Mouse (Mus musculus): ENCODE data around the gene AA467197. TPM values are rescaled to one million over a fixed set of nuclear protein-coding genes. Genes with fewer than 3 reads are reported as not detected.

AA467197 gene
- not detected in 2 replicates for polyA plus RNA-seq (2014; fragmentation: Nextera tagmentation; extraction: Ambion mirVana)

GRCm38 (mm10) chr2:122636686-122637085 lies at the start of gene AA467197:
AA467197 (plus strand) TSS chr2:122636986.
- H3K27me3 ChIP-seq (ENCODE audit: control insufficient read depth, insufficient read depth, low read length) = peaks cover 7% of the 10 kb centered on the region; the same call in 1 of the 2 replicates
- peak within 1 kb of the TSS; percentile 60 for H3K4me2 ChIP-seq (replicated peaks; ENCODE audit: low read depth, low read length)
- 54% methylated on average over 3 of the region's 3 CpGs for WGBS
- no peak for ATAC-seq (ENCODE audit: low FRiP score, low TSS enrichment)
- no peak within 1 kb of the TSS for H3K9ac ChIP-seq (ENCODE audit: low read depth, low read length)
- no peaks in the 10 kb centered on the region for H3K9me3 ChIP-seq (ENCODE audit: control insufficient read depth, low read length)
- no peak within 1 kb of the TSS for H3K27ac ChIP-seq (ENCODE audit: low read depth, low read length)
- H3K36me3 ChIP-seq (ENCODE audit: control insufficient read depth, insufficient read depth, low read length) = peaks cover 19% of the 10 kb centered on the region
- peak within 1 kb of the TSS; percentile 40 for H3K4me3 ChIP-seq (ENCODE audit: low read length)
- peaks cover 2% of the 10 kb centered on the region; the same call in 1 of the 2 replicates for H3K4me1 ChIP-seq (ENCODE audit: control insufficient read depth, insufficient read depth, low read length)

GRCm38 (mm10) chr2:122587861-122588519 lies 48.8 kb upstream of the AA467197 start:
- Histone ChIP-seq H3K4me3 (ENCODE audit: low read length) (no peak overlapping the region), H3K36me3 (ENCODE audit: control insufficient read depth, insufficient read depth, low read length) (no peaks in the 10 kb centered on the region)

GRCm38 (mm10) chr2:122590351-122590750 lies 46.4 kb upstream of the AA467197 start:
- H3K9ac ChIP-seq (ENCODE audit: low read depth, low read length) = no peak overlapping the region
- ATAC-seq (ENCODE audit: low FRiP score, low TSS enrichment) = no peak

More at GRCm38 (mm10) chr2:122587861-122588519, 48.8 kb upstream of the AA467197 start:
- Histone ChIP-seq H3K27ac (ENCODE audit: low read depth, low read length) (no peak overlapping the region), H3K9me3 (ENCODE audit: control insufficient read depth, low read length) (no peaks in the 10 kb centered on the region), H3K9ac (ENCODE audit: low read depth, low read length) (no peak overlapping the region), H3K4me1 (ENCODE audit: control insufficient read depth, insufficient read depth, low read length) (no peaks in the 10 kb centered on the region), H3K27me3 (ENCODE audit: control insufficient read depth, insufficient read depth, low read length) (no peaks in the 10 kb centered on the region), H3K4me2 (replicated peaks; ENCODE audit: low read depth, low read length) (no peak overlapping the region)
- WGBS = 94% methylated on average over 8 of the region's 8 CpGs
- no peak for ATAC-seq (ENCODE audit: low FRiP score, low TSS enrichment)

GRCm38 (mm10) chr2:122591213-122591612 lies 45.6 kb upstream of the AA467197 start:
- 51% methylated on average over 2 of the region's 2 CpGs for WGBS
- H3K4me2 ChIP-seq (replicated peaks; ENCODE audit: low read depth, low read length) = no peak overlapping the region
- no peaks in the 10 kb centered on the region for H3K4me1 ChIP-seq (ENCODE audit: control insufficient read depth, insufficient read depth, low read length)
- H3K36me3 ChIP-seq (ENCODE audit: control insufficient read depth, insufficient read depth, low read length) = no peaks in the 10 kb centered on the region
- no peak overlapping the region for H3K27ac ChIP-seq (ENCODE audit: low read depth, low read length)
- no peak overlapping the region for H3K9ac ChIP-seq (ENCODE audit: low read depth, low read length)
- no peak overlapping the region for H3K4me3 ChIP-seq (ENCODE audit: low read length)
- ATAC-seq (ENCODE audit: low FRiP score, low TSS enrichment) = no peak
- H3K9me3 ChIP-seq (ENCODE audit: control insufficient read depth, low read length) = no peaks in the 10 kb centered on the region
- no peaks in the 10 kb centered on the region for H3K27me3 ChIP-seq (ENCODE audit: control insufficient read depth, insufficient read depth, low read length)

More at GRCm38 (mm10) chr2:122590351-122590750, 46.4 kb upstream of the AA467197 start:
- Histone ChIP-seq H3K4me1 (ENCODE audit: control insufficient read depth, insufficient read depth, low read length) (no peaks in the 10 kb centered on the region), H3K4me2 (replicated peaks; ENCODE audit: low read depth, low read length) (no peak overlapping the region), H3K36me3 (ENCODE audit: control insufficient read depth, insufficient read depth, low read length) (no peaks in the 10 kb centered on the region), H3K27ac (ENCODE audit: low read depth, low read length) (no peak overlapping the region), H3K9me3 (ENCODE audit: control insufficient read depth, low read length) (no peaks in the 10 kb centered on the region), H3K4me3 (ENCODE audit: low read length) (no peak overlapping the region), H3K27me3 (ENCODE audit: control insufficient read depth, insufficient read depth, low read length) (no peaks in the 10 kb centered on the region)
- 81% methylated on average over 1 of the region's 1 CpGs for WGBS

- Histone ChIP-seq H3K36me3 (ENCODE audit: control insufficient read depth, insufficient read depth, low read length) (no peaks in the 10 kb centered on the region), H3K9ac (ENCODE audit: low read depth, low read length) (no peak overlapping the region), H3K27me3 (ENCODE audit: control insufficient read depth, insufficient read depth, low read length) (no peaks in the 10 kb centered on the region), H3K4me3 (ENCODE audit: low read length) (no peak overlapping the region), H3K4me2 (replicated peaks; ENCODE audit: low read depth, low read length) (no peak overlapping the region), H3K27ac (ENCODE audit: low read depth, low read length) (no peak overlapping the region), H3K9me3 (ENCODE audit: control insufficient read depth, low read length) (no peaks in the 10 kb centered on the region), H3K4me1 (ENCODE audit: control insufficient read depth, insufficient read depth, low read length) (no peaks in the 10 kb centered on the region)
- ATAC-seq (ENCODE audit: low FRiP score, low TSS enrichment) = no peak
- 92% methylated on average over 16 of the region's 16 CpGs for WGBS
Observed at GRCm38 (mm10) chr2:122595461-122595860, 41.3 kb upstream of the AA467197 start.

GRCm38 (mm10) chr2:122599736-122600135 lies 37.0 kb upstream of the AA467197 start:
- Histone ChIP-seq H3K4me1 (ENCODE audit: control insufficient read depth, insufficient read depth, low read length) (no peaks in the 10 kb centered on the region), H3K4me2 (replicated peaks; ENCODE audit: low read depth, low read length) (no peak overlapping the region), H3K9ac (ENCODE audit: low read depth, low read length) (no peak overlapping the region), H3K27ac (ENCODE audit: low read depth, low read length) (no peak overlapping the region), H3K27me3 (ENCODE audit: control insufficient read depth, insufficient read depth, low read length) (no peaks in the 10 kb centered on the region), H3K4me3 (ENCODE audit: low read length) (no peak overlapping the region), H3K36me3 (ENCODE audit: control insufficient read depth, insufficient read depth, low read length) (no peaks in the 10 kb centered on the region), H3K9me3 (ENCODE audit: control insufficient read depth, low read length) (no peaks in the 10 kb centered on the region)
- no peak for ATAC-seq (ENCODE audit: low FRiP score, low TSS enrichment)
- 78% methylated on average over 2 of the region's 2 CpGs for WGBS

GRCm38 (mm10) chr2:122601354-122601753 lies 35.4 kb upstream of the AA467197 start:
- WGBS = 75% methylated on average over 2 of the region's 2 CpGs
- Histone ChIP-seq H3K27me3 (ENCODE audit: control insufficient read depth, insufficient read depth, low read length) (no peaks in the 10 kb centered on the region), H3K36me3 (ENCODE audit: control insufficient read depth, insufficient read depth, low read length) (no peaks in the 10 kb centered on the region), H3K9me3 (ENCODE audit: control insufficient read depth, low read length) (no peaks in the 10 kb centered on the region), H3K4me3 (ENCODE audit: low read length) (no peak overlapping the region), H3K9ac (ENCODE audit: low read depth, low read length) (no peak overlapping the region), H3K27ac (ENCODE audit: low read depth, low read length) (no peak overlapping the region), H3K4me1 (ENCODE audit: control insufficient read depth, insufficient read depth, low read length) (no peaks in the 10 kb centered on the region), H3K4me2 (replicated peaks; ENCODE audit: low read depth, low read length) (no peak overlapping the region)
- ATAC-seq (ENCODE audit: low FRiP score, low TSS enrichment) = no peak

- H3K4me2 ChIP-seq (replicated peaks; ENCODE audit: low read depth, low read length) = no peak overlapping the region
- H3K27ac ChIP-seq (ENCODE audit: low read depth, low read length) = no peak overlapping the region
- H3K36me3 ChIP-seq (ENCODE audit: control insufficient read depth, insufficient read depth, low read length) = no peaks in the 10 kb centered on the region
- no peaks in the 10 kb centered on the region for H3K9me3 ChIP-seq (ENCODE audit: control insufficient read depth, low read length)
- H3K9ac ChIP-seq (ENCODE audit: low read depth, low read length) = no peak overlapping the region
- H3K4me3 ChIP-seq (ENCODE audit: low read length) = no peak overlapping the region
- H3K27me3 ChIP-seq (ENCODE audit: control insufficient read depth, insufficient read depth, low read length) = no peaks in the 10 kb centered on the region
- WGBS = 84% methylated on average over 5 of the region's 5 CpGs
- ATAC-seq (ENCODE audit: low FRiP score, low TSS enrichment) = no peak
- no peaks in the 10 kb centered on the region for H3K4me1 ChIP-seq (ENCODE audit: control insufficient read depth, insufficient read depth, low read length)
Observed at GRCm38 (mm10) chr2:122605829-122606228, 31.0 kb upstream of the AA467197 start.

GRCm38 (mm10) chr2:122608820-122609219 lies 28.0 kb upstream of the AA467197 start:
- ATAC-seq (ENCODE audit: low FRiP score, low TSS enrichment) = no peak
- Histone ChIP-seq H3K27me3 (ENCODE audit: control insufficient read depth, insufficient read depth, low read length) (peaks cover 7% of the 10 kb centered on the region; the same call in 1 of the 2 replicates), H3K4me1 (ENCODE audit: control insufficient read depth, insufficient read depth, low read length) (no peaks in the 10 kb centered on the region), H3K9me3 (ENCODE audit: control insufficient read depth, low read length) (no peaks in the 10 kb centered on the region), H3K27ac (ENCODE audit: low read depth, low read length) (no peak overlapping the region), H3K4me2 (replicated peaks; ENCODE audit: low read depth, low read length) (no peak overlapping the region), H3K9ac (ENCODE audit: low read depth, low read length) (no peak overlapping the region), H3K36me3 (ENCODE audit: control insufficient read depth, insufficient read depth, low read length) (no peaks in the 10 kb centered on the region), H3K4me3 (ENCODE audit: low read length) (no peak overlapping the region)
- WGBS = 83% methylated on average over 9 of the region's 9 CpGs

Data from kidney, embryonic 14.5 days (tissue).